Mouse (Mus musculus) ZHBTc4 (cell line): ENCODE measurements around the gene Fscn3.

ENCODE experiments used
- DNase-seq: peaks from one replicate; pipeline ENCODE4 v3.0.0-alpha.2; 2011; ENCODE audit warnings: low read depth, low spot score

Fscn3 gene

GRCm38 (mm10) chr6:28486008-28486407 lies 58.4 kb downstream of the Fscn3 start:
- no peak for DNase-seq

GRCm38 (mm10) chr6:28486471-28486870 lies 58.9 kb downstream of the Fscn3 start:
- DNase-seq = no peak

- DNase-seq = no peak
Measured at GRCm38 (mm10) chr6:28486905-28487304, 59.3 kb downstream of the Fscn3 start.
